Mouse (Mus musculus) bone marrow macrophage, adult 2 months (primary cell): ENCODE measurements around the gene Thsd4.

Source experiments
- CTCF ChIP-seq: IDR thresholded peaks from 2 replicates; pipeline ENCODE4 v1.5.1; 2012; ENCODE audit warnings: low read depth, mild to moderate bottlenecking, low read length, moderate library complexity
- POLR2A ChIP-seq: IDR thresholded peaks from 2 replicates; pipeline ENCODE4 v1.6.1; 2012; ENCODE audit warnings: mild to moderate bottlenecking, low read depth, low read length, borderline replicate concordance

DNA sequence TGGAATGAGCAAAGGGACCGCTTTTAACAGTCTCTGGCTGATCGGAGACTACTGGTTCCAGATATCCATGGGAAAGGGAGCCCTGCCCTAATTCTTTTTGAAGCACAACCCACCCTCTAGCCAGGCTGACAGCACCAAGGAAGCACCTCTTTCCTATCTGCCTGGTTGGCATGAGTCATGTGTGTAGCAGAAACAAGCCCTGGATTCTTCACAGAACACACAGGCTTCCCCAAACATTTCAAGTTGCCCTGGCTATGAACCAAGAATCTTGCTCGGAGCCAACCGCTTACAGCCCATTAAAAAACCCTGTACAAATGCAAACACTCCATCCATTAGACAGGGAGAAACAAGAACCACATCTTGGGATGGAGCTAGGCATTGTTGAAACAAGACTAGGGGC lies 76.0 kb downstream of the Thsd4 start:
- TF ChIP-seq CTCF (no peak), POLR2A (no peak)
